Mouse (Mus musculus): Measurements from ENCODE around the gene Zbtb3. TPM values are rescaled to one million over a fixed set of nuclear protein-coding genes. Genes with fewer than 3 reads are reported as not detected.

Zbtb3 gene
- polyA plus RNA-seq, 1 experiment from 2014 or later = 2.3 TPM

DNA sequence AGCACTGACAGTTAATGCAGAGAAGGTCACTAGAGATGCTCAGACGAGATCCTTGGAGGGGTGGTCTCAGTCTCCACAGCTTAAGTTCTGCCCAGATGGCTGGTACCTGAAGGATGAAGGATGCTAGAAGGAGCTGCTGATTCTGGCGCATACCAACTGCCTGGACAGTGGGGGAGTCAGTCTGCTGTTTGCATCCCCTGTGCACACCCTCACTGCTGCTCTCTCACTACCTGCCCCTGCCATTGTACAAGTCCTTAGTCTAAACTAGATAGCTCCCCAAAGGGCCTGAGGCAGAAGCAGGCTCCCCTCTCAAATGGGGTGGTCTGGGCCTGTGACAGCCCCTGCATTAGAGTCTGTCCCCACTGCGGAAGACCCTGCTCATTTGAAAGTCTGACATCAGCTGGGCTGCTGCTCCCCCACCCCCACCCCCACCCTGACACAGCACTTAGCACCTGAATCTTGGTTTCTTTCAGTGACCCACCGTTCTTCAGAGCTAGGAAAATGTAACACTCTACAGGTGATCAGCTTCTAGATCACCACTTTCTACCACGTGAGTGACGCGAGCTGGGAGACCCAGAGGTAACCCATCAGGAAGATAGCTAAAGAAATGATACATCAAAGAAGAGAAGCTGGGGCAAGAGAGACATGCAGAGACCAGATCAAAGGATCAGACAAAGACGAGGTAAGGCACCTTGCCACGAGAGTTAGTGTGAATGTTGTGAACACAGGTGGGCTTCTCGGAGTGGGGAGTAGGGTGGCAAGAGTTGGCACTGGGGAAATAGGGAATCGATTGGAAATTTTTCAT lies 37.0 kb downstream of the Zbtb3 start, which contains the start of gene Gng3:
Gene Gng3 (minus strand): TSS at position 92 of the 805 bp plus-strand sequence.
- H3K4me2 ChIP-seq (replicated peaks; ENCODE audit: low read depth) = peak within 1 kb of the TSS; percentile 81
- no peaks in the 10 kb centered on the region for H3K9me3 ChIP-seq (ENCODE audit: control insufficient read depth, low read length)
- peaks cover 5% of the 10 kb centered on the region; the same call in 1 of the 2 replicates for H3K36me3 ChIP-seq (ENCODE audit: control insufficient read depth, insufficient read depth, low read length)
- H3K9ac ChIP-seq (ENCODE audit: low read length) = peak within 1 kb of the TSS; percentile 88
- no peak; the same call in 1 of the 2 replicates for ATAC-seq (ENCODE audit: low FRiP score, low TSS enrichment)
- 75% methylated on average over 11 of the region's 11 CpGs for WGBS
- H3K27ac ChIP-seq (replicated peaks) = peak within 1 kb of the TSS; percentile 96; the same call in 1 of the 2 replicates
- H3K4me1 ChIP-seq (replicated peaks; ENCODE audit: control insufficient read depth, insufficient read depth) = no peaks in the 10 kb centered on the region
- peak within 1 kb of the TSS; percentile 61 for H3K4me3 ChIP-seq (ENCODE audit: low read depth, low read length)
- no peaks in the 10 kb centered on the region for H3K27me3 ChIP-seq (ENCODE audit: control insufficient read depth, insufficient read depth, low read length)
- no peak for DNase-seq (ENCODE audit: low spot score)
- TF ChIP-seq EP300 (optimal IDR thresholded peaks at IDR 0.05) = no peak
- TF ChIP-seq CTCF (IDR thresholded peaks at IDR 0.05; ENCODE audit: low read depth) = no peak

DNA sequence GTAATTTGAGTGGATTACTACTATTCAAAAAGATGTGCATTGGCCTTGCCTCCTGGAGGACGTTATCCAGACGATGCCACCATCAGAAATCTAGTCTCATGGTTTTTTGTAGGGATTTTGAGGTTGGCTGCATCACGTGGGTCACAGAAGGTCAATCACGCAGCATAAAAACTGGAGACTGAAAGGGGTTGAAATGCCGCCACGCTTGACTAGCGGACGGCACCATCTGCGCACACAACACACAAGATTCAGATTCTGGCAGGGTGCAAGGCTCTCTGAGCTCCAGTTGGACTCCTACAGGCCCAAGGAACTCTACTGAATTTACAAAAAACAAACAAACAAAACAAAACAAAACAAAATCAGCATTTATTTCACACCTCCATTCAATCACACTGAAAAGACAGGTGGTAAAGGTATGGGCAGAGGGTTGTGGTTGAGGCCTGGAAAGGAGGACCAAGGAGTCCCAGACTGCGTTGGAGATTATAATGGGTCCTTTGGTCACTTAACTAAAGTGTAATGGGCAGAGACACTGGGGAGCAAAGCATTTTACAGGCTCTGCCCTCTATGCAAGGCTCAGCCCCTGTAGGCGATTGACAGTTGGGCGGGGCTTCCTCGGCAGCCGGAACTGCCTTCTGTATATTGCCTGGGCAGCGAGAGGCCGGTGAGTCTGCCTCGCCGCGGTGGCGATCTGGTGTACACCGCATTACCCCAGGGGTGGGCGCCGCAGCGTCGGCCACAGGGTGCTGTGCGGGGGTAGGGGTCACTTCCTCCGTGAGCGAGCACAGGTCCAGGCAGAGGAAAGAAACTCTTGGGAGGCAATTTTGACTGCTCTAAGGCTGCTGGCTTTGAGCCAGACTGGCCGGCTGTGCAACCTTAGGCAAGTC lies 37.8 kb downstream of the Zbtb3 start:
- H3K9ac ChIP-seq (ENCODE audit: low read length) = peak overlapping the region; percentile 66
- peaks cover 3% of the 10 kb centered on the region; the same call in 1 of the 2 replicates for H3K36me3 ChIP-seq (ENCODE audit: control insufficient read depth, insufficient read depth, low read length)
- TF ChIP-seq EP300 (optimal IDR thresholded peaks at IDR 0.05) (no peak), CTCF (IDR thresholded peaks at IDR 0.05; ENCODE audit: low read depth) (peak; percentile 26)
- H3K4me3 ChIP-seq (ENCODE audit: low read depth, low read length) = peak overlapping the region; percentile 52
- peak overlapping the region; percentile 71 for H3K4me2 ChIP-seq (replicated peaks; ENCODE audit: low read depth)
- no peaks in the 10 kb centered on the region for H3K9me3 ChIP-seq (ENCODE audit: control insufficient read depth, low read length)
- WGBS = 27% methylated on average over 29 of the region's 29 CpGs
- peak; percentile 88 for DNase-seq (ENCODE audit: low spot score)
- H3K4me1 ChIP-seq (replicated peaks; ENCODE audit: control insufficient read depth, insufficient read depth) = no peaks in the 10 kb centered on the region
- ATAC-seq (ENCODE audit: low FRiP score, low TSS enrichment) = peak; percentile 78
- no peaks in the 10 kb centered on the region for H3K27me3 ChIP-seq (ENCODE audit: control insufficient read depth, insufficient read depth, low read length)
- peak overlapping the region; percentile 56 for H3K27ac ChIP-seq (replicated peaks)

DNA sequence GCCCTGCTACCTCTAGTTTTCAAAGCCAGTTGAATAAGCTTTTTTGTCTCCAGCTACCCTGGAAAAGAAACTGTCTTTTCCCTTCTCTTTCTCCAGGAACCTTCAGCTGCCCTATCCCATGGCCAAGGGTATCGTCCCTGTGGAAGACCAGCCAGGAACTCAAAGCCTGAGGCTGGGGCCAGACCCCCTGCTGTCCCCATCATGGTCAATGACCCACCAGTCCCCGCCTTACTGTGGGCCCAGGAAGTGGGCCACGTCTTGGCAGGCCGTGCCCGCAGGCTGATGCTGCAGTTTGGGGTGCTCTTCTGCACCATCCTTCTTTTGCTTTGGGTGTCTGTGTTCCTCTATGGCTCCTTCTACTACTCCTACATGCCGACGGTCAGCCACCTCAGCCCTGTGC lies 38.7 kb downstream of the Zbtb3 start:
- no peaks in the 10 kb centered on the region for H3K9me3 ChIP-seq (ENCODE audit: control insufficient read depth, low read length)
- H3K9ac ChIP-seq (ENCODE audit: low read length) = 0 out of 2 replicates have a peak overlapping the region, but pooled peaks have one; percentile 36
- peak overlapping the region; percentile 71 for H3K4me2 ChIP-seq (replicated peaks; ENCODE audit: low read depth)
- peak overlapping the region; percentile 52 for H3K4me3 ChIP-seq (ENCODE audit: low read depth, low read length)
- ATAC-seq (ENCODE audit: low FRiP score, low TSS enrichment) = no peak
- no peak overlapping the region for H3K27ac ChIP-seq (replicated peaks)
- no peak for DNase-seq (ENCODE audit: low spot score)
- WGBS = 92% methylated on average over 7 of the region's 7 CpGs
- no peaks in the 10 kb centered on the region for H3K4me1 ChIP-seq (replicated peaks; ENCODE audit: control insufficient read depth, insufficient read depth)
- H3K36me3 ChIP-seq (ENCODE audit: control insufficient read depth, insufficient read depth, low read length) = peaks cover 4% of the 10 kb centered on the region; the same call in 1 of the 2 replicates
- TF ChIP-seq CTCF (IDR thresholded peaks at IDR 0.05; ENCODE audit: low read depth) (no peak), EP300 (optimal IDR thresholded peaks at IDR 0.05) (no peak)
- H3K27me3 ChIP-seq (ENCODE audit: control insufficient read depth, insufficient read depth, low read length) = no peaks in the 10 kb centered on the region

DNA sequence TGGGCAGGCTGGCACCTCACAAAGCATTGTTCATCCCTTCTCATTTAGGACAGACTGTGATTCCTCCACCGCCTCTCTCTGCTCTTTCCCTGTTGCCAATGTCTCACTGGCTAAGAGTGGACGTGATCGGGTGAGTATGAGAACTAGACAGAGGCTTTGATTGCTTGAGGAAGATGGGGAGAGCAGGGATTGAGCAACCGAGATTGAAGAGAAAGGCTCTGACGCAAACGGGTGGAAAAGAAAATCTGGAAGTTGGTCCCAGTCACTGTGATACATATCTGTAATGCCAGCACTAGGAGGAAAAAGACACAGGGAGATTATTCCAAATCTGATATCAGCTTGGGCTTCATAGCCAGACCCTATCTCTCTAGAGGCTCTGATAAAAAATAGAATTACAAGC lies 40.6 kb downstream of the Zbtb3 start:
- no peaks in the 10 kb centered on the region for H3K9me3 ChIP-seq (ENCODE audit: control insufficient read depth, low read length)
- ATAC-seq (ENCODE audit: low FRiP score, low TSS enrichment) (no peak), DNase-seq (ENCODE audit: low spot score) (no peak)
- H3K4me2 ChIP-seq (replicated peaks; ENCODE audit: low read depth) = no peak overlapping the region
- 80% methylated on average over 6 of the region's 6 CpGs for WGBS
- no peak for TF ChIP-seq EP300 (optimal IDR thresholded peaks at IDR 0.05)
- no peak for TF ChIP-seq CTCF (IDR thresholded peaks at IDR 0.05; ENCODE audit: low read depth)
- no peak overlapping the region for H3K27ac ChIP-seq (replicated peaks)
- H3K36me3 ChIP-seq (ENCODE audit: control insufficient read depth, insufficient read depth, low read length) = peaks cover 16% of the 10 kb centered on the region
- no peak overlapping the region for H3K9ac ChIP-seq (ENCODE audit: low read length)
- H3K27me3 ChIP-seq (ENCODE audit: control insufficient read depth, insufficient read depth, low read length) = no peaks in the 10 kb centered on the region
- H3K4me3 ChIP-seq (ENCODE audit: low read depth, low read length) = no peak overlapping the region
- no peaks in the 10 kb centered on the region for H3K4me1 ChIP-seq (replicated peaks; ENCODE audit: control insufficient read depth, insufficient read depth)

DNA sequence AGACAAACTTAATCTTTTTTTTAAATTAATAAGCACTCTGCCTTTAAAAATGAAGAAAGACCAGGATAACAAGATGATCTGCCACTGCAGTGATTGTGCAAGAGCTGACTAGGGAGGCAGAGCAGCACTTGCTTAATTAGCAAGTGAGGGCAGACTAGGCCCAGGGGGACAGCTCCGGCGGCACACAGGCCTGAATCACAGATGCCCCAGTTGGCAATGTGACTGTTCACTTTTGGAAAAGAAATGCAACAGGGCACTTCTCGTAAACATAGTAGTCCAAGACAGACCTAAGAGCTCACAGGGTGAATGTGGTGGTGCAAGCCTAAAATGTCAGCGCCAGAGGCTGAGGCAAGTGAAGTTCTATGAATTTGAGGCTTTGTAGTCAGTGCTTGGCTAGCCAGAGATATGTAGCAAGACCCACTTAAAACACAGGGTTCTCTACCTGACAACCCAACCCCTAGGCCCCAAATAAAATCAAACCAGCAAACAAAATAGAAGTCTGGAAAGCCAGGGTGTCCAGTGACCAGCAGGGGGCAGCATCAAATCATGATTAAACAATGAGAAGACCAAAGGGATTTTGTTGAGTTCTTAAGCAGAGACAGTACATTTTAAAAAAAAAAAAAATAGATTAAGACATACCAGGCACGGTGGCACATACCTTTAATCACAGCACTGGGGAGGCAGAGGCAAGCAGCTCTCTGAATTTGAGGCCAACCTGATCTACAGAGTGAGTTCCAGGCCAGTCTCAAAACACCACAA lies 42.2 kb downstream of the Zbtb3 start:
- ATAC-seq (ENCODE audit: low FRiP score, low TSS enrichment) (no peak), DNase-seq (ENCODE audit: low spot score) (peak; percentile 75)
- TF ChIP-seq CTCF (IDR thresholded peaks at IDR 0.05; ENCODE audit: low read depth) = peak; percentile 85
- no peak for TF ChIP-seq EP300 (optimal IDR thresholded peaks at IDR 0.05)
- no peak overlapping the region for H3K9ac ChIP-seq (ENCODE audit: low read length)
- 65% methylated on average over 5 of the region's 5 CpGs for WGBS
- no peak overlapping the region for H3K4me3 ChIP-seq (ENCODE audit: low read depth, low read length)
- H3K4me2 ChIP-seq (replicated peaks; ENCODE audit: low read depth) = no peak overlapping the region
- no peaks in the 10 kb centered on the region for H3K27me3 ChIP-seq (ENCODE audit: control insufficient read depth, insufficient read depth, low read length)
- H3K27ac ChIP-seq (replicated peaks) = no peak overlapping the region
- peaks cover 16% of the 10 kb centered on the region for H3K36me3 ChIP-seq (ENCODE audit: control insufficient read depth, insufficient read depth, low read length)
- no peaks in the 10 kb centered on the region for H3K9me3 ChIP-seq (ENCODE audit: control insufficient read depth, low read length)
- no peaks in the 10 kb centered on the region for H3K4me1 ChIP-seq (replicated peaks; ENCODE audit: control insufficient read depth, insufficient read depth)

Data from stomach, postnatal 0 days (tissue).